Mouse (Mus musculus): Measurements from ENCODE around the gene Galnt18.

Galnt18 gene

DNA sequence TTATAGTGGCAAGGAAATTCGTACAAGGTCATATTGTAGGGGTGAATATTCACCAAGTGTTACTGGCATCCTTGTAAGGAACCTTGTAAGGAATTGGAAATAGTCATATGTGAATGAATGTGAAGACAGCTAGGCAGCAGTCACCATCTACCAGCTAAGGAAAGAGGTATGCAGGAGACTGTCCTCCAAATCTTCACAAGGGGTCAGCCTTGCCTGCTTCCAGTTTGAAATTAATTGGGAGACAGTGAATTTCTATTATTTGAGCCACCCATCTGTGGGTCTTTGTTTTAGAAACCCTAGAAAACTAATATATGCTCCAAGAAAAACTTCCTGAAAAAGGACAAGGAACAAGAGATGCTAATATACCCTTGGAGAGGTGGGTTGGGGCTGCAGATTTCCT lies 313.1 kb downstream of the Galnt18 start:
- DNase-seq (ENCODE audit: low spot score in 2 of 2): no peak

DNA sequence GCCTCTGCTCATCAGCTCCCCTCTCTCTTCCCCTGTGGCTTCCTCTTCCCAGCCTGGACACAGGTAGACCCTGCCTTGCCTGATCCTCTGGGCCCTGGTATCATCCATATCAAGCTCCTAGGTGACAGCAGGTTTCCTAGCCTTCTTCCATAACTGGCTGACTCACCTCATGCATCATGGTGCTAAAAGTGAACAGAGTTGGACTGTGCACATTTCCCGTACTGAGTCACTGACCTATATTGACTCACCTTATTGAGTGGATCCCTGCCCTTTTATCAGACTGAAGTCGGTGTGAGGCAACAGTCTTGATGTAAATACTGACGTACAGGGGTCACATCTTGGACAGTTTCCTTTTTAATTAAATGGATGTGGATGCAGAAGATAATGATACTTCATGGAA lies 313.7 kb downstream of the Galnt18 start:
- DNase-seq (ENCODE audit: low spot score in 2 of 2): no peak

- no peak for DNase-seq (ENCODE audit: low spot score in 2 of 2)
Measured at GRCm38 (mm10) chr7:111459716-111460115, 320.1 kb downstream of the Galnt18 start.

GRCm38 (mm10) chr7:111456007-111456406 lies 323.8 kb downstream of the Galnt18 start:
- DNase-seq (ENCODE audit: low spot score in 2 of 2): no peak

DNA sequence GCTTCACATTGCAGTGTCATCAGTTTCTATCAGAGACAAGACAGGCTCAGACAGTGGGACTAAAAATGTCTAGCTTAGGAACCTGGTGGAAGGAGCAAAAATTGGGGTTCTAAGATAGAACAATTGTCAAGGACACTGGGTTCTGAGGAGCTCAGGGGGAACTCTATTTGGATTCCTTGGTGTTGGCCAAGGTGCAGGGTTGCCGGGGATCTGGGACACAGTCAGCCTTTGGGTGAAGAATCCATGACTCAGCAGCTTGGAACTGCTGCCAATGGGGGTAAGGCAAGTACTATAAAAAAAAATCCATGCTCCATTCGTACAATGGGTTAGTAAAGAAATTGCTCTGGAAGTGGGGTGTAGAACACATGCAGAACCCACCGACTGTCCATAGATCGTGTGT lies 324.2 kb downstream of the Galnt18 start:
- DNase-seq (ENCODE audit: low spot score in 2 of 2): no peak

GRCm38 (mm10) chr7:111452000-111452399 lies 327.8 kb downstream of the Galnt18 start:
- DNase-seq (ENCODE audit: low spot score in 2 of 2): no peak

- DNase-seq (ENCODE audit: low spot score in 2 of 2): no peak
Measured at GRCm38 (mm10) chr7:111450286-111451095, 329.3 kb downstream of the Galnt18 start.

DNA sequence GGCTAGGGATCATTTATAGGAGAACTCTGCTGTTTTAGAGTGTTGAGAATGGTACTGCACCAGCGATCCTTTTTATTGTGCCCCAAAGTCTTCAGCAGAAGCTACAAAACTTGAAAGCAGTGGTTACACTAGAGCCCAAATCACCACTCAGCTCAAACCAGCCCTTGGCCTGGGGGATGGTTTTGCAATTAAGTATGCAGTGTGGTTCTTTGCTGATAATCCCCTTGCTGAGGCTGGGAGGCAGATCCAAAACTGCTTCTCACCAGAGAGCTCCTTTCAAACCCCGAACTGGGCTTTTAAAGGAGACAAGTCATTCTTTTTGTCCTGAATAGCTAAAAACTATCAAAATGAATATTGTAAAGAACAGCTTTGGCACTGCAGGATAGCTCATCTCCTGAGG lies 346.6 kb downstream of the Galnt18 start:
- DNase-seq (ENCODE audit: low spot score in 2 of 2): no peak

DNA sequence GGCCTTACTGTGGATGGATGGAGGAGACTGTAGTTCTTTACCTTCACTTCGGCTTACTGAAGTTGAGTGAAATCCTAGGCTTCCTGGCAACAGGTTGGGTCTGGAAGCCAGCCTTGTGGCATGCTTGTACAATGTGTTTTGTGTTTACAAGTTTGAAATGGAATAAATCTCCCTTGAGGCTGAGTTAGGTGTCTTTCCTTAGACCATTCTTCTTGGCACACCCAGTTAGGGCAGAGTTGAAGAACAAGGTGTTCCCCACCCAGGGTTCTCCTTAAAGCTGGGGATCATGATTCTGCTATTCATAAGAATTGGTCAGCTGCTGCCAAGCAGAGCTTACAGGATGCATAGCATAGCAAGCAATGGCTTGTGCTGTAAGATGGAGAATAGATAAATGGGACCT lies 352.4 kb downstream of the Galnt18 start:
- no peak for DNase-seq (ENCODE audit: low spot score in 2 of 2)
